Comparison of ENCODE assay signal across 16 mouse cellular contexts in the genomic region with DNA sequence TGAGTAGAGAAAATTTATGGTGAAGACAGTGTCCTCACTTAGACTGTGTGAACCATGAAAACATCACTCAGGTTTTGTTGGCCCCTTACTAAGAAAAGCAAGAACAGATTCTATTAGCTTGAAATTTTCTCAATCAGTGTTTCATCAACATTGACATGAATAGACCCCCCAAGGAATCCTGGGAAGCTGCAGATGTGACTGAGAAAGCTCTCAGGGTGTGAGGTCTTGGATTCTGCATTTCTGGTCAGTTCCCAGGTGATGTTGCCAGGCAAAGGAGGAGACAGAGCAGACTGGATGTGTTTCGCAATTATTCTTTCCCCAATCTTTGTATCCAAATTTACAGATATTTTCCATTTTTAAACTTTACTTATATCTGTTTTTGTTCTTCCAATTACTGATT.
A peak's percentile ranks its signal among the peaks of the same experiment; 100 is the strongest.
DNase-seq lines count a peak whose midpoint lies in the region.
"Had no signal": no experiment of that assay in that cellular context is flagged by ENCODE, and none has a peak within 500 bp of the region (broad histone marks: within the 10 kb centered on the region; RNA-seq: fewer than 3 reads in every experiment).

No protein-coding gene starts in this region.

- DNase-seq in heart, adult 11 months = peak; percentile 77
- no peak for DNase-seq in heart, adult 9 months (ENCODE audit: low spot score in 2 of 2)
- peak; percentile 24 for DNase-seq in adipocyte (ENCODE audit: low spot score)
- DNase-seq in gastrocnemius, postnatal 14 days = peak; percentile 20
- DNase-seq in yolk sac, embryonic 10.5 days (ENCODE audit: low spot score) = no peak
- DNase-seq in heart, postnatal 10 days = no peak
- DNase-seq: adrenal gland, postnatal 10 days; adrenal gland, postnatal 36 days; cerebellum, adult 11 months; cerebellum, adult 2 months; cerebellum, adult 9-11 months; cerebellum, postnatal 25 days; embryo, embryonic 11 days; heart, postnatal 14 days; heart, postnatal 4 days; kidney, adult 18-20 months had no signal

- intact Hi-C loops in gastrocnemius, postnatal 14 days (cut with DNase I; ENCODE audit: low total_unique reads) = no loop called here
- intact Hi-C loops in heart, postnatal 10 days (cut with DNase I) = no loop called here

Comparison
In these comparisons a context has a peak if more than half of its experiments do, and no peak if none do; other contexts are left out.
1. DNase-seq: peak in heart, adult 11 months (single experiment), adipocyte (single experiment) and gastrocnemius, postnatal 14 days (single experiment); none in heart, adult 9 months (0 of 2), yolk sac, embryonic 10.5 days (single experiment) and heart, postnatal 10 days (0 of 2).